Mouse (Mus musculus): ENCODE data around the gene Agl. TPM values are rescaled to one million over a fixed set of nuclear protein-coding genes. Genes with fewer than 3 reads are reported as not detected.

Agl gene
- polyA plus RNA-seq, 1 experiment: 1.0 TPM

DNA sequence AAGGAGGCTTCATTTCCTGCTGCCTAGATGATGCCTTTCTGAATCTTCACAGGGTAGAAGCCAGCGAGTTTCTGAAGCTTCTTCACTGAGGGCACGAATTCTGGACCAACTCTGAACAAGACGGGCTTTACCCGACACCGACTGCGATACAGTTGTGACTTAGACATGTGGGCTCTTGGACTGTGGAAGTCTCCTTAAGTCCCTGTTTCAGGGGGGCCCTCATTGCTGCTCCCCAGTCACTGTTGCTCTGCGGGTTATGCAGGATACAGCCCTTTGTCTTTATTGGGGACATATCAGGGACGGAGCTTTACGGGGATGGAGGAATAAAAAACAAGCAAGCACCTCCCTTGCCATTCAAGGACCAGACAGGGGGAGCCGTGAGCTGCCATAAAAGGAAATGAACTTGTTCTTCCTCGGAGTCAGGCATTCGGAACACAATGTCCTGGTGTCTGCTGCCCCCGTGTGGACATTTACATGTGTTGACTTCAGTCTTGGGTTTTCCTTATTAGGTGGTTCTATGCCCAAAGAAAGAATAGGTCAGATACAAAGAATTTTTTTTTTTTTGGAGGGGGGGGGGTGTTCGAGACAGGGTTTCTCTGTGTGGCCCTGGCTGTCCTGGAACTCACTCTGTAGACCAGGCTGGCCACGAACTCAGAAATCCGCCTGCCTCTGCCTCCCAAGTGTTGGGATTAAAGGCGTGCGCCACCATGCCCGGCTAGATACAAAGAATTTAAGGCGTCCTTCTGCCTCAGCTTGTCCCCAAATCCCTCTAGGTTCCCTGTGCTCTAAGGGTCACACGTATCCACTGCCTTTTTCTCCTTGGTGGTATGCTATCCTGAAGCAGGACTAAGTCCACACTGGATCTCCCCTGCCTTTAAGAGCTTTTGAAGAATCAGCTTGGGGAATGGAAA, 28.1 kb upstream of the Agl start:
- peaks cover 28% of the 10 kb centered on the region for H3K4me1 ChIP-seq
- peak overlapping the region; percentile 90 for H3K4me3 ChIP-seq (replicated peaks)
- H3K36me3 ChIP-seq (replicated peaks; ENCODE audit: low read length): no peaks in the 10 kb centered on the region
- no peak for TF ChIP-seq GATA1 (IDR thresholded peaks at IDR 0.05; ENCODE audit: borderline replicate concordance, low read length)
- TF ChIP-seq FLI1 (IDR thresholded peaks at IDR 0.05; ENCODE audit: low read length): no peak
- no peaks in the 10 kb centered on the region for H3K9me3 ChIP-seq
- no peaks in the 10 kb centered on the region for H3K27me3 ChIP-seq (replicated peaks)

DNA sequence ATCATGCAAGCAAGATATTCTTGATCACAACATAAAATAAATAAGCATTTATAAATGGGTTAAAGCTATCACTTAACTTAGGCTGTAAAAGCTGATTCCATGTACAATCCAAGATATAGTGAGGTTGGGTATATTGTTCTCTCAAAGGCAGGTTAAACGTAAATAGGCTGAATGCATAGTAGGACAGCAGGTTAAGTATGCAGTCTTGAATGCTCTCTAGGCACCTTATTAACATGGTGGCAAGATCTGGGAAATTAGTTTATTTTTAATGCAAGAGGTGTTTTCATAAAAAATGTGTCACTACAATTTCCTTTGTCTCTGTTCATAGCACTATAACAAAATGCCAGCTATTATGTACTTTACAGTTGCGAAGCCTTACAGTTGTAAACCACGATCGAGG, 27.4 kb upstream of the Agl start:
- H3K36me3 ChIP-seq (replicated peaks; ENCODE audit: low read length): no peaks in the 10 kb centered on the region
- H3K4me1 ChIP-seq: peaks cover 28% of the 10 kb centered on the region
- no peaks in the 10 kb centered on the region for H3K27me3 ChIP-seq (replicated peaks)
- TF ChIP-seq GATA1 (IDR thresholded peaks at IDR 0.05; ENCODE audit: borderline replicate concordance, low read length): no peak
- no peak for TF ChIP-seq FLI1 (IDR thresholded peaks at IDR 0.05; ENCODE audit: low read length)
- no peaks in the 10 kb centered on the region for H3K9me3 ChIP-seq
- peak overlapping the region; percentile 90 for H3K4me3 ChIP-seq (replicated peaks)

DNA sequence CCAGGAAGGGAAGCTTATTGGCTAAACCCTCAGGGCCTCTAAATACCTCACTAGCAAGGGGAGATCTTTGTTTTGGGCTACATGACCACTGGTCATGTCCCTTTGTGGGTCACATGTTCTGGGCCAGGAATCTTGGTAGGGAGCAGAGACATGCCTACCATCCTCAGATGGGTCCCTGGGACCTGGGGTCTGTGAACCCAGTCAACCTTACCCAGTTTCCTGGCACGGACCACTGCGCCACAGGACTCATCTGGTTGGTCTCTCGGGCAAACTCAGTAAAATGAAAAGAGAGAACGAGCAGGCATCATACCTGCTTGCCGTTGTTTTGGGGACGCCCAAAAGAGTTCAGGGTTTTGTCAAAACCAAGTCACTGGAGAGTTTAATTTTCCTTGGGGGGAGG, 26.3 kb upstream of the Agl start:
- peaks cover 28% of the 10 kb centered on the region for H3K4me1 ChIP-seq
- no peaks in the 10 kb centered on the region for H3K27me3 ChIP-seq (replicated peaks)
- no peak for TF ChIP-seq GATA1 (IDR thresholded peaks at IDR 0.05; ENCODE audit: borderline replicate concordance, low read length)
- no peak for TF ChIP-seq FLI1 (IDR thresholded peaks at IDR 0.05; ENCODE audit: low read length)
- no peaks in the 10 kb centered on the region for H3K36me3 ChIP-seq (replicated peaks; ENCODE audit: low read length)
- no peaks in the 10 kb centered on the region for H3K9me3 ChIP-seq
- no peak overlapping the region for H3K4me3 ChIP-seq (replicated peaks)

DNA sequence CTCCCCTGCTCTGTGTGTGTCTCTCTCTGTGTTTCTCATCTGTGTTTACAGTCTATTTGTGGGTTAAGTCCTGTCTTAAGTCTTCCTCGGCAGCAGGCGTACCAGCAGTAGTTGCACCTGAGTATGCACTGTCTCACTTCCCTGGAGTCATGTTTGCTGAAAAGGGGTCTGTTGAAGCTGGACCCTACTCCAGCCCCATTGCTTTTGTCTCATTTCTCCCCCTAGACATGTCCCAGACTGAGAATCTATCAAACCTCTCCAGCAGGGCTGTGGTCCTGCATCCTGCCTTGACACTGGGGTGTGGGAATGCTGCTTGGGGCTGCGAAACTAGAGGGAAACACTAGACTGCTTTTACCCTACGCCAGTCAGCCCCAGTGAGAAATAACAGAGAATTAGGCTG, 25.5 kb upstream of the Agl start:
- Histone ChIP-seq H3K27me3 (replicated peaks) (no peaks in the 10 kb centered on the region), H3K4me1 (peaks cover 28% of the 10 kb centered on the region), H3K36me3 (replicated peaks; ENCODE audit: low read length) (no peaks in the 10 kb centered on the region), H3K4me3 (replicated peaks) (no peak overlapping the region), H3K9me3 (no peaks in the 10 kb centered on the region)
- TF ChIP-seq GATA1 (IDR thresholded peaks at IDR 0.05; ENCODE audit: borderline replicate concordance, low read length): no peak
- no peak for TF ChIP-seq FLI1 (IDR thresholded peaks at IDR 0.05; ENCODE audit: low read length)

DNA sequence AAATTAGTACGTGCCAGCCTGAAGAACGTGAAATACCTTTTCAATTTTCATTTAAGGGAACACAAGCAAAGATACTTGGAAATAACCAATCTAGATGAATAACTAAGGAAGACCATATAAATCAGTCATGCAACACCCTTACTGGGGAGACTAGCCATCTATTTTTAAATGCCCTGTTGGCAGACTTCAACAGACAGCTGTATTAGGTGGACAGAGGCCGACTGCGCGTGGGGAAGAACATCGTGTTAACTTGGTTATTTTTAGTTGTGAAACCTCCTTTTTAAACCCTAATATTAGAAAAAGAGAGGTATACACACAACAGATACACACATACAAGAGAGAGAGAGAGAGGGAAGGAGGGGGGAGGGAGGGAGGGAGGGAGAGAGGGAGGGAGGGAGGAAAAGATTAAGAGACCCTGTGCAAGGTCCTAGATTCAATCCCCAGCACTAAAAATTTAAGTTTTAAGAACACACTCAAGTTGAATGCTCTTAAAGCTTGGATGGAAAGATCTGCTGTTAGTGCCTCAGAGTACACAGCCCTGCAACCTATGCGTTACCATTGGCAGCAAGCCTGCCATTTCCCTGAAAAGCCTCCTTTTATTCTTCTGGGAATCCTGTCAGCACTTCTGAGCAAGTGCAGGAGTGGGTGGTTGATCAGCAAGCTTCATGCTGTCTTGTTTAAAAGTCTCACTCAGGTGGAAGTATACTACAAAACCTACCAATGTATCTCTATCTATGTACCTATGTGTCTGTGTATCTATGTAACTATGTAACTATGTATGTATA, 24.8 kb upstream of the Agl start:
- Histone ChIP-seq H3K4me3 (replicated peaks) (no peak overlapping the region), H3K4me1 (peaks cover 29% of the 10 kb centered on the region), H3K27me3 (replicated peaks) (no peaks in the 10 kb centered on the region), H3K9me3 (no peaks in the 10 kb centered on the region), H3K36me3 (replicated peaks; ENCODE audit: low read length) (no peaks in the 10 kb centered on the region)
- TF ChIP-seq GATA1 (IDR thresholded peaks at IDR 0.05; ENCODE audit: borderline replicate concordance, low read length): no peak
- no peak for TF ChIP-seq FLI1 (IDR thresholded peaks at IDR 0.05; ENCODE audit: low read length)

DNA sequence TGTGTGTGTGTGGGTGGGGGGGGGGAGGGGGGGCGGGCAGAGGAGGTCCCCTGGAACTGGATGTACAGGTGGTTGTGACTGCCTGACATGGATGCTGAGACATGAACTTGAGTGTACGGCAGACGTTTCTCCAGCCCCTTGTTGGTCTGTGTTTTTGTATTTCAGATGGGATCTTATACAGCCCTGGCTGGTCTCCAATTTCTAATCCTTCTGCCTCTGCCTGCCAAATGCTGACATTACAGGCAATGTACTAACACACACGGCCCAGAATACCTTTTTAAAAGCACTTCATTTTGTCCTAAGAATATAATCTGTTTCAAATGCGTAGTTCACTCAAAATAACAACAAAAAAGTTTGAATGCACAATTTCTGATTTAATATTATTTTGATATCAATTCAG, 23.4 kb upstream of the Agl start:
- Histone ChIP-seq H3K27me3 (replicated peaks) (no peaks in the 10 kb centered on the region), H3K36me3 (replicated peaks; ENCODE audit: low read length) (no peaks in the 10 kb centered on the region), H3K9me3 (no peaks in the 10 kb centered on the region), H3K4me3 (replicated peaks) (no peak overlapping the region), H3K4me1 (peaks cover 23% of the 10 kb centered on the region)
- TF ChIP-seq FLI1 (IDR thresholded peaks at IDR 0.05; ENCODE audit: low read length) (no peak), GATA1 (IDR thresholded peaks at IDR 0.05; ENCODE audit: borderline replicate concordance, low read length) (no peak)

DNA sequence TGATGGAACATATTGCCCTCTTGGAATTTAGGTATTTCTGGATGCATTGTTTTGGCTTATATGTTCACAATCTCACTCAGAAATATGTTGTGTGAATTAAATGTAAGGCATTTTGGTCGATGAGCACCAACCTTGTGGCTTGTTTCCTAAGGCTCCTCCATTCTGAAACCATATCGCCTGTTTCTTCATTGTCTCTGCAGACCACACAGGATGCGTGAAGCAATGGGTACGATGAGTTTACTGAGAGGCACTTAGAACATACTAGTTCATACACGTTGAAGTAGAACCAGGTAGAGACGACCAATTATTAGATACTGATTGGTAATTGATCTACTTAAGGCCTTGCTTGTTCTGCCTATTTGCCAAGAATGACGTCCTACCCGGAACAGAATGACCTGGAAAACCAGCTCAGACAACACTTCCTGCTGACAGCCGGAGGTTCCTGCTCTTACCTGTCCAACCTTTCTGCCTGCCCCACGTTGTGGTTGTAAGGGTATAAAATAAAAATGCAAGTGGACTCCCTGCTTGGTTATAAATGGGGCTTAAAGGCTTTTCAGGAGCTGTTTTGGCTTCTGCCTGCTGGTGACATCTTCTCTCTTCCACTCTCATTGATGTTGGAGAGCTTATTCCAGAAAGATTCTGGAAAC, 21.4 kb upstream of the Agl start:
- H3K36me3 ChIP-seq (replicated peaks; ENCODE audit: low read length): no peaks in the 10 kb centered on the region
- TF ChIP-seq FLI1 (IDR thresholded peaks at IDR 0.05; ENCODE audit: low read length) (no peak), GATA1 (IDR thresholded peaks at IDR 0.05; ENCODE audit: borderline replicate concordance, low read length) (no peak)
- H3K4me3 ChIP-seq (replicated peaks): no peak overlapping the region
- H3K4me1 ChIP-seq: peaks cover 14% of the 10 kb centered on the region
- H3K9me3 ChIP-seq: no peaks in the 10 kb centered on the region
- no peaks in the 10 kb centered on the region for H3K27me3 ChIP-seq (replicated peaks)

DNA sequence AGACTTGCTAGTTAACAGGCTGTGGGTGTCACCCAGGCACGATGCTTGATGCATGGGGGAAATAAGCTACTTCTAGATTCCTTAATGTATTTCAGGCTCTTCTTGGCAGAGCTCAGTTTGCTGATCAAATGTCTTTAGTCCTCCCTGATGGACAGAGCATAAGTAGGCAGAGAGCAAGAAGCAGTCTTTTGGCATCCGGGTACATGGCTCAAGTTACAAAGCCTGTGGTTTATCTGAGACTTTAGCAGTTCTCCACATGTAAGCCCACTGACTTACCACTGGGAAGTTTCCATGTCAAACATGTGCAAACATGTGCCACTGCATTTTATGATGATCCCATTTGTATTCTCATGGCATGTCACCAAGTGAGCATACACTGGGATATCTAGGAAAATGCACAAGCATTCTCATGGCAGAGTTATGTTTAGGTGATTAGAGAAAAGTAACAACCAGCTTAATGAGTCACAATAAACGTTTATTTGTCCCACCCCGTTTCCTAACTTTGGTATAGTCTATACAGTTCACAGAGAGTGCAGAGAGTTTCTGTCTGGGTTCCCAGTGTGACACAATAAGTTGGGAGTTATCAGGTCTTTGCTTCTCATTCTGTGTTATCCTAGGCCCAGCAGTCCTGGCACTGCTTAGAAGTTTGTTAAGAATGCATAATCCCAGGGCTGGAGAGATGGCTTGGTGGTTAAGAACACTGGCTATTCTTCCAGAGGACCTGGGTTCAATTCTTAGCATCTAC, 18.7 kb upstream of the Agl start:
- Histone ChIP-seq H3K4me3 (replicated peaks) (no peak overlapping the region), H3K36me3 (replicated peaks; ENCODE audit: low read length) (no peaks in the 10 kb centered on the region), H3K9me3 (no peaks in the 10 kb centered on the region), H3K27me3 (replicated peaks) (no peaks in the 10 kb centered on the region), H3K4me1 (peaks cover 3% of the 10 kb centered on the region; the same call in 1 of the 2 replicates)
- TF ChIP-seq GATA1 (IDR thresholded peaks at IDR 0.05; ENCODE audit: borderline replicate concordance, low read length) (no peak), FLI1 (IDR thresholded peaks at IDR 0.05; ENCODE audit: low read length) (no peak)

DNA sequence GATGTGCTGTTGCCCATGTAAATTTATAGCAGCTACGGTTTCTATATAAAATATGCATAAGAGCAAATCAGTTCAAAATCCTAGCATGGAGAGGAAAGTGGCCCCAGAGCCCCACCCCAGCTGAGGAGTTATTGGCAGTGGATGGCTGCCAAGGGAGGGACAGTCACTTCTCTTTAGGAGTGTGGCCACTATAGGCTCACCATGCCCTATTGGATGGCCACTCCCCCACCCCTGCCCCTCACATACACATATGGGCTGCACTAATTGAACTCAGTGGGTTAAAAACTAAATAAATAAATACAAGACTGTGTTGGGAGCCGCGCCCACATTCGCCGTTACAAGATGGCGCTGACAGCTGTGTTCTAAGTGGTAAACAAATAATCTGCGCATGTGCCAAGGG, 9.3 kb upstream of the Agl start:
- TF ChIP-seq GATA1 (IDR thresholded peaks at IDR 0.05; ENCODE audit: borderline replicate concordance, low read length) (no peak), FLI1 (IDR thresholded peaks at IDR 0.05; ENCODE audit: low read length) (no peak)
- Histone ChIP-seq H3K4me3 (replicated peaks) (no peak overlapping the region), H3K9me3 (no peaks in the 10 kb centered on the region), H3K27me3 (replicated peaks) (no peaks in the 10 kb centered on the region), H3K36me3 (replicated peaks; ENCODE audit: low read length) (no peaks in the 10 kb centered on the region), H3K4me1 (peaks cover 22% of the 10 kb centered on the region)

Data from megakaryocyte, embryonic 14.5 days (primary cell).